Mouse (Mus musculus): ENCODE data around the gene Dusp3. TPM values are rescaled to one million over a fixed set of nuclear protein-coding genes. Genes with fewer than 3 reads are reported as not detected.
A peak's percentile ranks its signal among the peaks of the same experiment; 100 is the strongest.

Dusp3 gene
- total and polyA plus RNA-seq, 2 experiments, result 15.8 to 38.7 TPM

DNA sequence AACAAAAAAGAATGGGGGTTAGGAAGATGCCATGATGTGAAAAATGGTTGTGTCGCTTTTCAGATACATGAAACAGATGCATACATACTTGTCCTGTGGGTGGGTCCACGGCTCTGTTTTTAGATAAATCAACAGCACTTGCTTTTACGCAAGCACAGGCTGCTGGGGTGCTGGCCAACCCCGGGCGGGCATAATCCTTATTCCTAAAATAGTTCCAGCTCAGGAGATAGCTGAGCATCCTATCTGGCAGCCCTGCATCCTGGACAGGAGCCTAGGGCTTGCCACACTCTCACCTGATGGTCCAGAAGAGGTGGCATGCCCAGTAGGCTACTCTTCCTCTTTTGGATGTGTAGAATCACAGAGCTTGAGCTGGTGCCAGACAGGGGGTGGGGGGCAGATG lies 36.8 kb downstream of the Dusp3 start:
- Histone ChIP-seq H3K79me2 (ENCODE audit: control insufficient read depth, insufficient read depth, low read length) (no peaks in the 10 kb centered on the region), H3K4me1 (ENCODE audit: control insufficient read depth, insufficient read depth, low read length) (no peaks in the 10 kb centered on the region; the same call in 1 of the 2 replicates), H3K27me3 (ENCODE audit: control insufficient read depth, insufficient read depth, low read length) (no peaks in the 10 kb centered on the region), H3K9ac (ENCODE audit: low read depth, low read length) (no peak overlapping the region), H3K36me3 (ENCODE audit: control insufficient read depth, insufficient read depth, low read length) (no peaks in the 10 kb centered on the region), H3K27ac (replicated peaks; ENCODE audit: insufficient read depth, low read depth, low read length) (no peak overlapping the region), H3K4me3 (ENCODE audit: insufficient read depth, low read depth, low read length) (no peak overlapping the region)
- no peak for DNase-seq (ENCODE audit: extremely low read depth, low read depth, low spot score)
- WGBS, result 65% methylated on average over 5 of the region's 5 CpGs
- TF ChIP-seq POLR2A (IDR thresholded peaks at IDR 0.05; ENCODE audit: extremely low read depth, insufficient read depth, low read length) (no peak), CTCF (IDR thresholded peaks at IDR 0.05; ENCODE audit: low read depth, low read length) (no peak)

DNA sequence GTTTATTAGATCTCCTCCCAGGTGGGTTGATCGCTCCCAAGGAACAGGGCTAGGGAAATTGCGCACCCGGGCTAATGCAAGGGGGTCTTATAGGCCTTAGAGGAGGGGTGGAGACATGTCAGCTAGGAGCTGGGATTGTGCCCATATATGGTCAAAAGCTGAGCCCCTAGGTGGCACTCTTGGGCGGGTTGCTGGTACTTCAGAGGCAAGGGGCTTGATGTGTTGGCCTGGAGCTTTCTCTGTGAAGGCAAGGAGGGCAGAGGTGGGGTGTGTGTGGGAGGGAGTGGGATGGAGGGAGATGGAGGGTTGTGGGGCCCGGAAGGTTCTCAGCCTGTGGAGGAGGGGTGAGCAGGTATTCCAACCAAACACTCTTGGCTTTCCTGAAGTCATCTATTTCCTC lies 40.3 kb downstream of the Dusp3 start:
- TF ChIP-seq CTCF (IDR thresholded peaks at IDR 0.05; ENCODE audit: low read depth, low read length) (no peak), POLR2A (IDR thresholded peaks at IDR 0.05; ENCODE audit: extremely low read depth, insufficient read depth, low read length) (no peak)
- WGBS, result 55% methylated on average over 5 of the region's 5 CpGs
- H3K9ac ChIP-seq (ENCODE audit: low read depth, low read length), result no peak overlapping the region

DNA sequence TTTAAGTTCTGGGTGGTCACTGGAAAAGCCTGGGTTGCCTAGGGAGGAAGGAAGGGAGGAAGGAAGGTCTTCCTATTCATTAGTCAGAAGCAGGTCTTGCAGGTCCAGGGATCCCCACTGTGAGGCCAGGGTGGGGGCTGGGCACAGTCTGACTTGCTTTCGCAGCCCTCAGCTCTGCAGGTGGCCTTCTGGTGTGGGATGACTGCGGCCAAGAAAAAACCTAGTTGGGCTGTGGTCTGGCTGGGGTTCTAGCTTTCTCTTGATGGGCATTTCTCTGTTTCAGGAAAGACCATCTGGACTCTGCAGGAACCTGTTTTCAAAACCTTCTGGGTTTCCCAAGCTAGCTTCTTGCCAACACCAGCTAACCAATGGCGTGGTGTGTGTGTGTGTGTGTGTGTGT lies 43.8 kb downstream of the Dusp3 start:
- no peaks in the 10 kb centered on the region for H3K4me1 ChIP-seq (ENCODE audit: control insufficient read depth, insufficient read depth, low read length)
- no peak overlapping the region for H3K4me3 ChIP-seq (ENCODE audit: insufficient read depth, low read depth, low read length)
- no peak overlapping the region for H3K27ac ChIP-seq (replicated peaks; ENCODE audit: insufficient read depth, low read depth, low read length)
- H3K9ac ChIP-seq (ENCODE audit: low read depth, low read length), result no peak overlapping the region
- no peaks in the 10 kb centered on the region for H3K79me2 ChIP-seq (ENCODE audit: control insufficient read depth, insufficient read depth, low read length)
- no peaks in the 10 kb centered on the region; the same call in 1 of the 2 replicates for H3K27me3 ChIP-seq (ENCODE audit: control insufficient read depth, insufficient read depth, low read length)
- 60% methylated on average over 3 of the region's 3 CpGs for WGBS
- TF ChIP-seq CTCF (IDR thresholded peaks at IDR 0.05; ENCODE audit: low read depth, low read length) (no peak), POLR2A (IDR thresholded peaks at IDR 0.05; ENCODE audit: extremely low read depth, insufficient read depth, low read length) (no peak)
- DNase-seq (ENCODE audit: extremely low read depth, low read depth, low spot score), result no peak
- no peaks in the 10 kb centered on the region for H3K36me3 ChIP-seq (ENCODE audit: control insufficient read depth, insufficient read depth, low read length)

More for the DNA sequence above, 40.3 kb downstream of the Dusp3 start:
- H3K27ac ChIP-seq (replicated peaks; ENCODE audit: insufficient read depth, low read depth, low read length), result no peak overlapping the region
- no peaks in the 10 kb centered on the region for H3K79me2 ChIP-seq (ENCODE audit: control insufficient read depth, insufficient read depth, low read length)
- H3K36me3 ChIP-seq (ENCODE audit: control insufficient read depth, insufficient read depth, low read length), result no peaks in the 10 kb centered on the region
- no peaks in the 10 kb centered on the region for H3K27me3 ChIP-seq (ENCODE audit: control insufficient read depth, insufficient read depth, low read length)
- H3K4me3 ChIP-seq (ENCODE audit: insufficient read depth, low read depth, low read length), result no peak overlapping the region
- no peak for DNase-seq (ENCODE audit: extremely low read depth, low read depth, low spot score)
- no peaks in the 10 kb centered on the region for H3K4me1 ChIP-seq (ENCODE audit: control insufficient read depth, insufficient read depth, low read length)

DNA sequence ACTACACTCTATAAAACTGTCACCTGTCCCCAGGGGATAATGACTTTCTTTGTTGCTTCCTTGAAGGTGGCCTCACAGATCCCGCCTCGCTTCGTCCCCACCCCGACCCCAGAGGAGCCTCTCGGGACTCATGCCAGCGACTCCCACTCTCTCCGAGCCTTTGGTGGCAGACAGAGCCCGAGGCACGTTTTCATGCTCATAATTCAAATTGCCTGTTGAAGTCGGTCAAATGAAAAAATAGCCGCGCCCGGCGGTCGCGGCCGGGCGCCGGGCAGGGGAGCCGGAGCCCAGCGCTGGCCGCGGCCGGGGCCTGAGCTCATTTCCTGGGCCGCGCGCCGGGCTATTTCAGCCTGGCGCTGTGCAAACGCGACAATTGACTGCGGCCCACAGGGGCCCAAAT lies 49.7 kb downstream of the Dusp3 start:
- H3K4me3 ChIP-seq (ENCODE audit: insufficient read depth, low read depth, low read length), result peak overlapping the region; percentile 23; the same call in 1 of the 2 replicates
- TF ChIP-seq POLR2A (IDR thresholded peaks at IDR 0.05; ENCODE audit: extremely low read depth, insufficient read depth, low read length) (no peak), CTCF (IDR thresholded peaks at IDR 0.05; ENCODE audit: low read depth, low read length) (no peak)
- no peaks in the 10 kb centered on the region for H3K79me2 ChIP-seq (ENCODE audit: control insufficient read depth, insufficient read depth, low read length)
- peak overlapping the region; percentile 53; the same call in 1 of the 2 replicates for H3K9ac ChIP-seq (ENCODE audit: low read depth, low read length)
- no peak overlapping the region for H3K27ac ChIP-seq (replicated peaks; ENCODE audit: insufficient read depth, low read depth, low read length)
- DNase-seq (ENCODE audit: extremely low read depth, low read depth, low spot score), result no peak
- no peaks in the 10 kb centered on the region for H3K36me3 ChIP-seq (ENCODE audit: control insufficient read depth, insufficient read depth, low read length)
- 8% methylated on average over 30 of the region's 32 CpGs for WGBS
- H3K4me1 ChIP-seq (ENCODE audit: control insufficient read depth, insufficient read depth, low read length), result peaks cover 3% of the 10 kb centered on the region; the same call in 1 of the 2 replicates
- H3K27me3 ChIP-seq (ENCODE audit: control insufficient read depth, insufficient read depth, low read length), result no peaks in the 10 kb centered on the region; the same call in 1 of the 2 replicates

DNA sequence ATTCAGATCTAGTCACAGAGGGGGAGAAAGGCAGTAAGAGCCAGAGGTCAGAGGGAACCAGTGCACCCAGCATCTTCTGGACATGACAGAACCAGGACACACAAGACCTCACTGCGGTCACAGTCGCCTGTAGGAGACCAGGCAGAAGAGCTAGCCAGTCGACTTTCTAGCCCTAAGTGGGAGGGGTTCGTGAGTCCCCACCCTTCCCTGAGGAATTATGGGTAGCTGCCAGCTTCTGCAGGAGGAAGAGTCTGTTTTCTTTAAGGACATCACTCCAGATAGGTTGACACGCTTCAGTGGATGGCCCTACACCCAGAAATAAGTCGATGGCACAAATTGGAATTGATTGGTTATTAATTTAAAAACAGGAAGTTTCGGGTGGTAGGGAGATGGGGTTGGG lies 50.4 kb downstream of the Dusp3 start:
- Histone ChIP-seq H3K27ac (replicated peaks; ENCODE audit: insufficient read depth, low read depth, low read length) (no peak overlapping the region), H3K36me3 (ENCODE audit: control insufficient read depth, insufficient read depth, low read length) (no peaks in the 10 kb centered on the region), H3K4me3 (ENCODE audit: insufficient read depth, low read depth, low read length) (no peak overlapping the region), H3K4me1 (ENCODE audit: control insufficient read depth, insufficient read depth, low read length) (peaks cover 3% of the 10 kb centered on the region; the same call in 1 of the 2 replicates), H3K27me3 (ENCODE audit: control insufficient read depth, insufficient read depth, low read length) (no peaks in the 10 kb centered on the region; the same call in 1 of the 2 replicates), H3K79me2 (ENCODE audit: control insufficient read depth, insufficient read depth, low read length) (no peaks in the 10 kb centered on the region), H3K9ac (ENCODE audit: low read depth, low read length) (no peak overlapping the region)
- TF ChIP-seq CTCF (IDR thresholded peaks at IDR 0.05; ENCODE audit: low read depth, low read length), result no peak
- TF ChIP-seq POLR2A (IDR thresholded peaks at IDR 0.05; ENCODE audit: extremely low read depth, insufficient read depth, low read length), result no peak
- DNase-seq (ENCODE audit: extremely low read depth, low read depth, low spot score), result no peak
- 65% methylated on average over 7 of the region's 7 CpGs for WGBS

DNA sequence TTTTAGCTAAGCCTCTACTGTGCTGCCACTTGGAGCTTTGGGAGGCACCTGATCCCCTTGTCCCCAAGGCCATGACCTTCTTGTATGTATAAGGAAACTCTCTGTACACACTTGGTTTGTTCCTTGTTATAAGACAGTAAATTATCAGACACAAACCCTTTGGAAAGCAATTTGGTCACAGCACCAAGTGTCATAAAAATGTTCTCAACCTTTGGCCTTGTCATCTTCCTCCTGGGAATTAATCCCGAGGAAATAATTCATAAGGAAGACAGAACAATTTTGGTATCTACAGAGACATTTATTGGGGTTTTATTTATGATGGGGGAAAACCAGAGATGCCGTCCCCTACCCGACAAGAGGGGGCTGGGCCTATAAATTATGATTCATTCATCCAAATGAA lies 51.1 kb downstream of the Dusp3 start:
- H3K36me3 ChIP-seq (ENCODE audit: control insufficient read depth, insufficient read depth, low read length), result no peaks in the 10 kb centered on the region
- H3K27me3 ChIP-seq (ENCODE audit: control insufficient read depth, insufficient read depth, low read length), result no peaks in the 10 kb centered on the region
- no peak overlapping the region for H3K9ac ChIP-seq (ENCODE audit: low read depth, low read length)
- no peak for DNase-seq (ENCODE audit: extremely low read depth, low read depth, low spot score)
- no peaks in the 10 kb centered on the region for H3K79me2 ChIP-seq (ENCODE audit: control insufficient read depth, insufficient read depth, low read length)
- no peak overlapping the region for H3K27ac ChIP-seq (replicated peaks; ENCODE audit: insufficient read depth, low read depth, low read length)
- WGBS, result 81% methylated on average over 3 of the region's 3 CpGs
- no peak for TF ChIP-seq CTCF (IDR thresholded peaks at IDR 0.05; ENCODE audit: low read depth, low read length)
- TF ChIP-seq POLR2A (IDR thresholded peaks at IDR 0.05; ENCODE audit: extremely low read depth, insufficient read depth, low read length), result no peak
- H3K4me3 ChIP-seq (ENCODE audit: insufficient read depth, low read depth, low read length), result no peak overlapping the region
- H3K4me1 ChIP-seq (ENCODE audit: control insufficient read depth, insufficient read depth, low read length), result peaks cover 3% of the 10 kb centered on the region; the same call in 1 of the 2 replicates

Measured in liver, adult 2 months (tissue).